Mouse (Mus musculus): ENCODE measurements around the gene Rala.

The Rala gene

DNA sequence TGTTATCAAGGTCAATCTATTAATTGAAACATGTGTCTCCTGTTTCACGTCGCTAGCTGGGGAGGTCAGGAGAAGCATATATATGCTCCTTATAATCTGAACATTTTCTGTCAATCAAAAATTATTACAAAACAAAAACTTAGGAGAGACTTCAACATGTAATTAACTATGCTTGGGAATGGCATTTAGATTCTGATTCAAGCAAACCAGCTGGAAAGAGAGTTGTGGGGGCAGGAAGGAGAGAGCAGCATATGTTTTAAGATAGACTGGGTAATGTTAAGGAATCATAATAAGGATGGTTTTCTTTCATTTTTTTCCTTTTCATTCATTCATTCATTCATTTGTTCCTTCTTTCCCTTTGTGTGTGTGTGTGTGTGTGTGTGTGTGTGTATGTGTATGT is 77.3 kb downstream of the Rala start:
- DNase-seq, result no peak

DNA sequence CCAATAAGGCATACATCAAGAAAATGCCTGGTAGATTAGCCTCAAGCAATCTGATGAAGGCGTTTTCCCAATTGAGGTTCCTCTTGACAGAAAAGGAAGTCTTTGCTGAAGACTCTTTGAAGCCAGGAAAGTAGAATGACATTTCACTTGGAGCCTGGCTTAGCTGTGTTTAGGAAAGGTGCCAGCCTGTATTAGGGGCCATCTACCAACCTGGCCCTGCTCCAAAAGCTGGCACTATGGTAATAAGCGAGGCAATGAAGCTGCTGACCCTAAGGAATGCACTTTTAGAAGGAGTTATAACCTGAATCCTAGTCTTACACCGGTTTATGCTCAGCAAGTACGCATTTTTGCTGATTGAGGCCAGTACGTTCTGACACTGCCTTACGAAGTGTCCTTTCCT is 83.5 kb downstream of the Rala start:
- DNase-seq, result no peak

- DNase-seq, result no peak
These were observed 84.5 kb downstream of the Rala start for GRCm38 (mm10) chr13:17859365-17860033.

DNA sequence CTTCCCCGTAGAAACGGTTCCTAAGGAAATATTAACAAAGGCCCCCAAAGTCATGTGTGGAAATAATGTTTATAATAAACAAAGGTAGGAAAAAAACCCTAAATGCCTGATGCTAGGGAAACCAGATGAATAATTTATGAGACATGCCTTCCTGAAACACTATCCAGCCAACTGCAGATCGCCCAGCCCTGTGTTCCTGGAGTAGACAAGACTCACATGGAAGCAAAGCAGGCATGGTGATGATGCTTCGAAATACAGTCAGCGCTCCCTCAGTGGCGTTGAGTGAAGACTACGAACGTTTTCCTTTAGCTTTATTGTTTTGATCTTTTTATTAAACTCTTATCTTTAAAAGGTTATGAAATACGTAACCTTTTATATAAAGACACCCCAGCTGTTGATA is 87.0 kb downstream of the Rala start:
- DNase-seq, result no peak

- no peak for DNase-seq
These were observed 88.4 kb downstream of the Rala start for GRCm38 (mm10) chr13:17855492-17856138.

GRCm38 (mm10) chr13:17854755-17855154 is 89.3 kb downstream of the Rala start:
- DNase-seq, result no peak

- no peak for DNase-seq
These were observed 100.7 kb downstream of the Rala start for GRCm38 (mm10) chr13:17843336-17843735.

DNA sequence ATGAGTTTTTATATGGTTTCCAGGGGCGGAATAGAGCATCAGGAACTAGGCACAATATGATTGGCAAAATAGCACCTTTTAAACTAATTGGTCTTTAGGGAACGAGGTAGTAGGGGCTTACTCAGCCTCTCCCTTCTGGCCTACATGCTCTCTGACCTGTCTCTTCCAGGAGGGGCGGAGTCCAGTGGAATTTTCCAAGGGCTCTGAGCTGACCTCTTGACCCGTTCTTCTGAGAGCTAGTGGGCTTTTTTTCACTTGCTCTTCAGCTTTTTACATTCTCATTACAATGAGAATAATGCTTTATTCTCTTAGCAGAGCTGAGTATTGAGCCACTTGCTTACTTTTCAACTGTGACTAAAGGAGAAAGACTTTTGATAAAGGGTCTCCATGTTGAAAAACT is 101.3 kb downstream of the Rala start:
- DNase-seq, result no peak

GRCm38 (mm10) chr13:17839137-17839536 is 104.9 kb downstream of the Rala start:
- no peak for DNase-seq

- DNase-seq, result peak; percentile 59
These were observed 105.6 kb downstream of the Rala start for GRCm38 (mm10) chr13:17838484-17838851.

DNA sequence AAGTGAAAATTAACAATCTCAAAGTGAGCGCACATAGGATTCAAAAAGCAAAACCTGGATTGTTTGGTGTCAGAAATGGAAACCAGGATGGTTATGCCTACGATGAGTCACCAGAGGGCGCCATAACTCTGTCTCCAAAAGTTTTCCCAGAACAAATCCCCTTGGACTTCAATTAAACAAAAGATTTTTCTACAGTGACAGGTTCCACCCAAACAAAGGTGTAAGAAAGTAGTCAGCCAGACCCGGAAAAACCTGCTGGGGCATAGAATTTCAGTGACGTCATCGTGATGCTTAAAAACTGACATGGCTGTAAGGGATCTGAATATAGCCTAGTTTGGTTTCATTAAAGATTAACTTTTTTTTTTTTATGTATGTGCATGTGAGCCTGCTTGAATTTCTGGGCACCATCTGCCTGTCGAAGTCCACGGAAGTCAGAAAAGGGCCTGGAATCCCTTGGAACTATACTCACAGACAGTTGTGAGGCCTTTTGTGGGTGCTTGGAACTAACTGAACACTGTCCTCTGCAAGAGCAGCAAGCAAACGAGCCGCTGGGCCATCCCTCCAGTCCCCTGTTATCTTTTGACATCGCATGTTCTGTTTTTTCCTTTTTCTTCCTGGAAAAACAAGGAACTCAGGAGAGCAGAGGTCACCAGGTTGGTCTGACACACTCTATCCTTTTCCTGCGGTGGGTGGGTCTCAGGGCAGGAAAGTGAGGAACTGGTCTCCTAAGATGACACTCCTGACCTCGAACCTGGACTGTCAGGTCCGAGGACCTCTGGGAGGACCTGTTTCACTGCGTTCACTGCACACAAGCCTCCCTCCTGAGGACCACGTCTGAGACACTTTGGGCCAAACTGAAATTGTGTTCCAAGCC is 106.2 kb downstream of the Rala start:
- peak; percentile 23 for DNase-seq

DNA sequence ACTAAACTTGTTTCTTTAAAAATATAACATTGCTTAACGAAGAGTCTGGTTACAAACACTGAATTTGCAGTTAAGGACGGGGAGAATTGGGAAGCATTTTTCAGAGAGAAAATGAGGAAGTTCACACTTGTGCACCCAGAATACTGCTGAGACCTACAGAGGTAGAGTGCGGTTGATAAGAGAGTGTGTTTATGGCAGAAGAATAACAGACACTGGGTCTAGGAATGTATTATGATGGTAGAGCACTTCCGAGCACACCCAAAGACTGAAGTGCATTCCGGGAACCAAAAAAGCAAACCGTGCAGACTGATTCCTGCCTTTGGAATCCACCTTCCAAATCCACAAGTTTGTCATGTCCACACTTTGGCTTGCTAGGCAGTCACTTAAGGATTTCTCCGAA is 107.2 kb downstream of the Rala start:
- no peak for DNase-seq

GRCm38 (mm10) chr13:17832940-17833339 is 111.1 kb downstream of the Rala start:
- no peak for DNase-seq
